Comparison of ENCODE assay signal across 7 mouse cellular contexts in genomic region chr9:54736284-54736701, GRCm38 (mm10). TPM values are rescaled to one million over a fixed set of nuclear protein-coding genes. Genes with fewer than 3 reads are reported as not detected.
DNase-seq lines count a peak whose midpoint lies in the region; ATAC-seq lines count a peak whose summit lies in the region.

No protein-coding gene starts in this region.

- peaks cover 33% of the 10 kb centered on the region for H3K4me1 ChIP-seq in liver, embryonic 12.5 days

- no peak overlapping the region for H3K9ac ChIP-seq in liver, embryonic 12.5 days

- H3K27me3 ChIP-seq in liver, embryonic 12.5 days (replicated peaks) = peaks cover 16% of the 10 kb centered on the region

- H3K9me3 ChIP-seq in liver, embryonic 12.5 days (replicated peaks) = no peaks in the 10 kb centered on the region

- H3K27ac ChIP-seq in liver, embryonic 12.5 days = no peak overlapping the region

- no peak overlapping the region for H3K4me3 ChIP-seq in liver, embryonic 12.5 days

- intact Hi-C loops in heart, postnatal 10 days (cut with DNase I) = loop anchor here (5.0 to 10.0 kb wide), 2 partner anchors 216 to 579 kb away; partner anchors contain the start of genes AY074887 and Psma4

- H3K4me2 ChIP-seq in liver, embryonic 12.5 days = peak overlapping the region; percentile 45

- 15% methylated on average over 9 of the region's 9 CpGs for WGBS in liver, embryonic 12.5 days (ENCODE audit: insufficient replicate concordance)

- no peaks in the 10 kb centered on the region; the same call in 1 of the 2 replicates for H3K36me3 ChIP-seq in liver, embryonic 12.5 days

- peak; percentile 14 for DNase-seq in right cerebral cortex, adult 18-20 months
- DNase-seq in right cerebral cortex, postnatal 36 days (ENCODE audit: low spot score in 2 of 2) = no peak
- DNase-seq in WW6 (ENCODE audit: low read depth, low spot score) = peak; percentile 75
- peak; percentile 19 to 30 for DNase-seq in cerebellum, postnatal 36 days
- peak; percentile 32 to 63 for DNase-seq in heart, postnatal 10 days
- DNase-seq in skeletal muscle tissue, adult 2 months (ENCODE audit: low read depth, low spot score) = peak; percentile 52

- no peak for ATAC-seq in liver, embryonic 12.5 days

RNA-seq across cellular contexts. Expression of gene Wdr61, which starts 2.0 kb away (rescaled TPM):
- total RNA-seq in heart, postnatal 10 days (2021) = 10 to 100 TPM; 39.7 to 45.6 TPM
- 124 and 127 TPM in 2 replicates for polyA plus RNA-seq in liver, embryonic 12.5 days (2016; fragmentation: Nextera tagmentation; extraction: Ambion mirVana)

RNA-seq across cellular contexts. Expression of gene Crabp1, which starts 28.3 kb away (rescaled TPM):
- not detected for total RNA-seq in heart, postnatal 10 days (2021)
- 7.5 and 10.8 TPM in 2 replicates for polyA plus RNA-seq in liver, embryonic 12.5 days (2016; fragmentation: Nextera tagmentation; extraction: Ambion mirVana)

RNA-seq across cellular contexts. Expression of gene Dnaja4, which starts 37.6 kb away (rescaled TPM):
- 10 to 100 TPM; 44.1 to 53.9 TPM for total RNA-seq in heart, postnatal 10 days (2021)
- 24.3 and 26.5 TPM in 2 replicates for polyA plus RNA-seq in liver, embryonic 12.5 days (2016; fragmentation: Nextera tagmentation; extraction: Ambion mirVana)

Comparison
In these comparisons a context has a peak if more than half of its experiments do, and no peak if none do; other contexts are left out.
1. DNase-seq: peak in right cerebral cortex, adult 18-20 months (single experiment), WW6 (single experiment), cerebellum, postnatal 36 days (2 of 2), heart, postnatal 10 days (2 of 2) and skeletal muscle tissue, adult 2 months (single experiment); none in right cerebral cortex, postnatal 36 days (0 of 2).